Mouse (Mus musculus) kidney, embryonic 16.5 days (tissue): Measurements from ENCODE around the gene Ikzf1. TPM values are rescaled to one million over a fixed set of nuclear protein-coding genes. Genes with fewer than 3 reads are reported as not detected.
A peak's percentile ranks its signal among the peaks of the same experiment; 100 is the strongest.

ENCODE experiments used
- ATAC-seq: fragments of 200-750 bp; cut with Nextera tagmentation; 2 replicates; pipeline ENCODE4 v1.8.0; 2017; ENCODE audit warnings: moderate TSS enrichment; ENCODE audit not compliant: low FRiP score, low TSS enrichment
- H3K27ac ChIP-seq: fragments of 300-500 bp; sonication (generic); 2 replicates; pipeline ENCODE4 v1.5.1; 2014; ENCODE audit warnings: low read length
- H3K27me3 ChIP-seq: fragments of 300-500 bp; sonication (generic); 2 replicates; pipeline ENCODE4 v1.6.1; 2014; ENCODE audit warnings: low read length, control low read depth, mixed read lengths; ENCODE audit not compliant: insufficient read depth
- H3K36me3 ChIP-seq: fragments of 300-500 bp; sonication (generic); 2 replicates; pipeline ENCODE4 v1.6.1; 2014; ENCODE audit warnings: low read length, control low read depth, mixed read lengths; ENCODE audit not compliant: insufficient read depth
- H3K4me1 ChIP-seq: fragments of 300-500 bp; sonication (generic); 2 replicates; pipeline ENCODE4 v1.6.1; 2014; ENCODE audit warnings: low read length, control low read depth, mixed read lengths; ENCODE audit not compliant: insufficient read depth
- H3K4me2 ChIP-seq: fragments of 300-500 bp; sonication (generic); replicated peaks from 2 replicates; pipeline ENCODE4 v1.6.1; 2014; ENCODE audit warnings: low read depth, low read length
- H3K4me3 ChIP-seq: fragments of 300-500 bp; sonication (generic); 2 replicates; pipeline ENCODE4 v1.5.1; 2014; ENCODE audit warnings: mild to moderate bottlenecking, low read length
- H3K9ac ChIP-seq: fragments of 300-500 bp; sonication (generic); replicated peaks from 2 replicates; pipeline ENCODE4 v1.6.1; 2014; ENCODE audit warnings: low read length
- H3K9me3 ChIP-seq: fragments of 300-500 bp; sonication (generic); 2 replicates; pipeline ENCODE4 v1.6.1; 2016; ENCODE audit warnings: low read length, control low read depth
- WGBS: fragments of 180-500 bp; shearing (Covaris S2); extraction: QIAGEN DNeasy Blood & Tissue Kit; methylation state at CpG from one replicate; pipeline ENCODE4 v1.1.7; 2014; 5-methylcytosine and 5-hydroxymethylcytosine counted together
- polyA plus RNA-seq: library from polyadenylated mRNA; unstranded; fragments of >200 nt; fragmentation: Nextera tagmentation; extraction: Ambion mirVana; gene quantifications from 2 replicates; pipeline ENCODE4 v1.2.1, GENCODE M21; 2015

The Ikzf1 gene
- polyA plus RNA-seq, 1 experiment from 2014 or later, result 0.44 TPM

GRCm38 (mm10) chr11:11809404-11810175 lies 124.8 kb downstream of the Ikzf1 start:
- Histone ChIP-seq H3K9me3 (no peaks in the 10 kb centered on the region), H3K9ac (peak overlapping the region; percentile 80), H3K27me3 (no peaks in the 10 kb centered on the region), H3K4me1 (peaks cover 16% of the 10 kb centered on the region), H3K36me3 (peaks cover under 1% of the 10 kb centered on the region; the same call in 1 of the 2 replicates), H3K27ac (peak overlapping the region; percentile 99), H3K4me3 (peak overlapping the region; percentile 64), H3K4me2 (peak overlapping the region; percentile 58)
- WGBS, result 5% methylated on average over 11 of the region's 11 CpGs
- peak; percentile 40 for ATAC-seq

GRCm38 (mm10) chr11:11811906-11812480 lies 127.2 kb downstream of the Ikzf1 start:
- 20% methylated on average over 9 of the region's 9 CpGs for WGBS
- Histone ChIP-seq H3K4me2 (peak overlapping the region; percentile 34; the same call in 1 of the 2 replicates), H3K9me3 (no peaks in the 10 kb centered on the region), H3K4me1 (peaks cover 16% of the 10 kb centered on the region), H3K4me3 (no peak overlapping the region), H3K27ac (no peak overlapping the region), H3K36me3 (no peaks in the 10 kb centered on the region), H3K9ac (peak overlapping the region; percentile 17; the same call in 1 of the 2 replicates), H3K27me3 (no peaks in the 10 kb centered on the region)
- ATAC-seq, result no peak

GRCm38 (mm10) chr11:11815737-11816136 lies 130.9 kb downstream of the Ikzf1 start:
- Histone ChIP-seq H3K4me3 (no peak overlapping the region), H3K4me1 (peaks cover 4% of the 10 kb centered on the region), H3K4me2 (no peak overlapping the region), H3K9ac (no peak overlapping the region), H3K9me3 (no peaks in the 10 kb centered on the region), H3K27me3 (no peaks in the 10 kb centered on the region), H3K36me3 (no peaks in the 10 kb centered on the region), H3K27ac (no peak overlapping the region)
- no peak for ATAC-seq
- 84% methylated on average over 3 of the region's 3 CpGs for WGBS

- no peak overlapping the region for H3K9ac ChIP-seq
- H3K27me3 ChIP-seq, result no peaks in the 10 kb centered on the region
- H3K9me3 ChIP-seq, result no peaks in the 10 kb centered on the region
- no peak for ATAC-seq
- peaks cover 31% of the 10 kb centered on the region for H3K4me1 ChIP-seq
- no peaks in the 10 kb centered on the region for H3K36me3 ChIP-seq
- 85% methylated on average over 6 of the region's 6 CpGs for WGBS
- no peak overlapping the region for H3K4me3 ChIP-seq
- H3K4me2 ChIP-seq, result no peak overlapping the region
- no peak overlapping the region for H3K27ac ChIP-seq
These were observed 134.0 kb downstream of the Ikzf1 start for GRCm38 (mm10) chr11:11818797-11819196.

GRCm38 (mm10) chr11:11819206-11819605 lies 134.4 kb downstream of the Ikzf1 start:
- no peak overlapping the region for H3K4me2 ChIP-seq
- no peaks in the 10 kb centered on the region for H3K9me3 ChIP-seq
- no peak for ATAC-seq
- H3K27ac ChIP-seq, result no peak overlapping the region
- H3K36me3 ChIP-seq, result no peaks in the 10 kb centered on the region
- H3K27me3 ChIP-seq, result no peaks in the 10 kb centered on the region
- H3K9ac ChIP-seq, result no peak overlapping the region
- peaks cover 31% of the 10 kb centered on the region for H3K4me1 ChIP-seq
- whole genome bisulfite sequencing, result 91% methylated on average over 5 of the region's 5 CpGs
- no peak overlapping the region for H3K4me3 ChIP-seq

- 5% methylated on average over 2 of the region's 2 CpGs for WGBS
- H3K4me1 ChIP-seq, result peaks cover 36% of the 10 kb centered on the region
- peak; percentile 37 for ATAC-seq
- H3K9ac ChIP-seq, result no peak overlapping the region
- H3K9me3 ChIP-seq, result no peaks in the 10 kb centered on the region
- no peak overlapping the region for H3K4me2 ChIP-seq
- peak overlapping the region; percentile 98 for H3K27ac ChIP-seq
- H3K36me3 ChIP-seq, result no peaks in the 10 kb centered on the region
- no peaks in the 10 kb centered on the region for H3K27me3 ChIP-seq
- no peak overlapping the region for H3K4me3 ChIP-seq
These were observed 135.4 kb downstream of the Ikzf1 start for GRCm38 (mm10) chr11:11820251-11820650.

GRCm38 (mm10) chr11:11820737-11821136 lies 135.9 kb downstream of the Ikzf1 start:
- Histone ChIP-seq H3K27me3 (no peaks in the 10 kb centered on the region), H3K9me3 (no peaks in the 10 kb centered on the region), H3K4me2 (no peak overlapping the region), H3K9ac (peak overlapping the region; percentile 13; the same call in 1 of the 2 replicates), H3K36me3 (no peaks in the 10 kb centered on the region), H3K4me3 (no peak overlapping the region), H3K4me1 (peaks cover 36% of the 10 kb centered on the region), H3K27ac (peak overlapping the region; percentile 98)
- WGBS, result 64% methylated on average over 3 of the region's 3 CpGs
- no peak for ATAC-seq

GRCm38 (mm10) chr11:11821387-11821975 lies 136.7 kb downstream of the Ikzf1 start:
- ATAC-seq, result peak; percentile 86
- Histone ChIP-seq H3K9me3 (no peaks in the 10 kb centered on the region), H3K36me3 (no peaks in the 10 kb centered on the region), H3K4me1 (peaks cover 36% of the 10 kb centered on the region), H3K4me3 (no peak overlapping the region), H3K9ac (peak overlapping the region; percentile 63), H3K27me3 (no peaks in the 10 kb centered on the region), H3K4me2 (peak overlapping the region; percentile 26), H3K27ac (peak overlapping the region; percentile 98)
- 7% methylated on average over 15 of the region's 16 CpGs for WGBS
